Mouse (Mus musculus) testis, adult 2 months (tissue): ENCODE results near the gene Mrfap1. TPM values are rescaled to one million over a fixed set of nuclear protein-coding genes. Genes with fewer than 3 reads are reported as not detected.

Source experiments
- H3K27ac ChIP-seq: fragments of 200-500 bp; 2 replicates; pipeline ENCODE4 v1.5.1; 2012; ENCODE audit warnings: low read depth, low read length; ENCODE audit not compliant: control insufficient read depth, insufficient read depth
- H3K27me3 ChIP-seq: fragments of 200-500 bp; 2 replicates; pipeline ENCODE4 v1.6.1; 2012; ENCODE audit warnings: mild to moderate bottlenecking, low read length, moderate library complexity; ENCODE audit not compliant: control insufficient read depth, insufficient read depth
- H3K36me3 ChIP-seq: fragments of 200-500 bp; 2 replicates; pipeline ENCODE4 v1.6.1; 2012; ENCODE audit warnings: mild to moderate bottlenecking, low read length; ENCODE audit not compliant: control insufficient read depth, insufficient read depth
- H3K4me1 ChIP-seq: fragments of 200-500 bp; 2 replicates; pipeline ENCODE4 v1.6.1; 2012; ENCODE audit warnings: low read length; ENCODE audit not compliant: control insufficient read depth, insufficient read depth
- H3K4me3 ChIP-seq: fragments of 200-500 bp; 2 replicates; pipeline ENCODE4 v1.5.1; 2012; ENCODE audit warnings: low read depth, mild to moderate bottlenecking, low read length, moderate library complexity, mixed read lengths; ENCODE audit not compliant: control insufficient read depth
- CTCF ChIP-seq: fragments of 200-500 bp; IDR thresholded peaks from 2 replicates; pipeline ENCODE4 v1.5.1; 2012; ENCODE audit warnings: low read depth, mild to moderate bottlenecking, inconsistent platforms, low read length, moderate library complexity; ENCODE audit not compliant: control insufficient read depth, insufficient read depth, insufficient replicate concordance
- POLR2A ChIP-seq: fragments of 200-500 bp; IDR thresholded peaks from 2 replicates; pipeline ENCODE4 v1.6.1; 2012; ENCODE audit warnings: low read depth, mild to moderate bottlenecking, inconsistent platforms, low read length, moderate library complexity; ENCODE audit not compliant: control insufficient read depth
- polyA plus RNA-seq: library from polyadenylated mRNA; depleted of rRNA; stranded (reverse); fragments of >200 nt; gene quantifications from 2 replicates; pipeline ENCODE4 v1.2.3, GENCODE M21; 2012

Mrfap1 gene
- polyA plus RNA-seq, 1 experiment: 86.7 TPM

- TF ChIP-seq CTCF: no peak
- TF ChIP-seq POLR2A: no peak
- no peak overlapping the region for H3K4me3 ChIP-seq
- no peaks in the 10 kb centered on the region for H3K4me1 ChIP-seq
- H3K27me3 ChIP-seq: no peaks in the 10 kb centered on the region
- no peaks in the 10 kb centered on the region for H3K36me3 ChIP-seq
- H3K27ac ChIP-seq: no peak overlapping the region
These were observed 27.0 kb downstream of the Mrfap1 start for GRCm38 (mm10) chr5:36769603-36770002.

GRCm38 (mm10) chr5:36766958-36767703, 29.4 kb downstream of the Mrfap1 start:
- Histone ChIP-seq H3K27me3 (no peaks in the 10 kb centered on the region), H3K36me3 (no peaks in the 10 kb centered on the region), H3K4me3 (peak overlapping the region; percentile 77), H3K4me1 (no peaks in the 10 kb centered on the region), H3K27ac (no peak overlapping the region; the same call in 1 of the 2 replicates)
- TF ChIP-seq POLR2A: peak; percentile 39; the same call in 1 of the 2 replicates
- no peak for TF ChIP-seq CTCF

- H3K27me3 ChIP-seq: no peaks in the 10 kb centered on the region
- no peaks in the 10 kb centered on the region for H3K36me3 ChIP-seq
- H3K4me3 ChIP-seq: no peak overlapping the region
- TF ChIP-seq POLR2A: no peak
- no peak for TF ChIP-seq CTCF
- no peak overlapping the region for H3K27ac ChIP-seq
- no peaks in the 10 kb centered on the region for H3K4me1 ChIP-seq
These were observed 36.7 kb downstream of the Mrfap1 start for GRCm38 (mm10) chr5:36759848-36760247.

- Histone ChIP-seq H3K27me3 (no peaks in the 10 kb centered on the region), H3K36me3 (no peaks in the 10 kb centered on the region), H3K4me3 (no peak overlapping the region), H3K4me1 (no peaks in the 10 kb centered on the region), H3K27ac (no peak overlapping the region)
- TF ChIP-seq POLR2A (no peak), CTCF (peak; percentile 37; the same call in 1 of the 2 replicates)
These were observed 39.5 kb downstream of the Mrfap1 start for GRCm38 (mm10) chr5:36757033-36757432.

GRCm38 (mm10) chr5:36750119-36751078, 46.2 kb downstream of the Mrfap1 start:
- Histone ChIP-seq H3K27me3 (no peaks in the 10 kb centered on the region), H3K4me1 (peaks cover 7% of the 10 kb centered on the region), H3K27ac (peak overlapping the region; percentile 32; the same call in 1 of the 2 replicates), H3K36me3 (no peaks in the 10 kb centered on the region), H3K4me3 (no peak overlapping the region)
- TF ChIP-seq CTCF (no peak), POLR2A (no peak)

- Histone ChIP-seq H3K4me3 (peak within 1 kb of the TSS; percentile 98), H3K4me1 (peaks cover 7% of the 10 kb centered on the region), H3K27me3 (no peaks in the 10 kb centered on the region), H3K27ac (peak within 1 kb of the TSS; percentile 90), H3K36me3 (no peaks in the 10 kb centered on the region)
- peak; percentile 82 for TF ChIP-seq POLR2A
- no peak for TF ChIP-seq CTCF
These were observed 48.0 kb downstream of the Mrfap1 start, which contains the start of gene Bloc1s4 for GRCm38 (mm10) chr5:36748536-36749061. TSS of gene Bloc1s4 (minus strand) at chr5:36748650.
